Mouse (Mus musculus): Measurements from ENCODE around the gene Gm20388. TPM values are rescaled to one million over a fixed set of nuclear protein-coding genes. Genes with fewer than 3 reads are reported as not detected.
A peak's percentile ranks its signal among the peaks of the same experiment; 100 is the strongest.

Gene Gm20388
- polyA plus RNA-seq, 1 experiment from 2014 or later, result 8.3 TPM

- WGBS, result 47% methylated on average over 4 of the region's 4 CpGs
- H3K4me1 ChIP-seq (replicated peaks; ENCODE audit: control insufficient read depth, insufficient read depth, low read length), result no peaks in the 10 kb centered on the region
- no peak overlapping the region for H3K27ac ChIP-seq (ENCODE audit: low read depth)
- H3K4me2 ChIP-seq (ENCODE audit: low read length), result no peak overlapping the region
- ATAC-seq (replicated peaks; ENCODE audit: low FRiP score, low TSS enrichment, low read depth) (no peak), DNase-seq (ENCODE audit: low spot score) (no peak)
- no peak overlapping the region for H3K4me3 ChIP-seq (ENCODE audit: low read depth, low read length)
- H3K9ac ChIP-seq (ENCODE audit: low read length), result no peak overlapping the region
- no peaks in the 10 kb centered on the region for H3K36me3 ChIP-seq (ENCODE audit: control insufficient read depth, insufficient read depth, low read length)
- H3K9me3 ChIP-seq (ENCODE audit: control insufficient read depth, low read length), result no peaks in the 10 kb centered on the region
- H3K27me3 ChIP-seq (replicated peaks; ENCODE audit: control insufficient read depth, insufficient read depth, low read length), result no peaks in the 10 kb centered on the region
Observed at GRCm38 (mm10) chr8:121233196-121233595, 1322.6 kb downstream of the Gm20388 start.

GRCm38 (mm10) chr8:121234915-121235314 lies 1324.3 kb downstream of the Gm20388 start:
- 69% methylated on average over 7 of the region's 7 CpGs for WGBS

GRCm38 (mm10) chr8:121239640-121240039 lies 1329.0 kb downstream of the Gm20388 start:
- no peak overlapping the region for H3K9ac ChIP-seq (ENCODE audit: low read length)
- DNase-seq (ENCODE audit: low spot score) (no peak), ATAC-seq (replicated peaks; ENCODE audit: low FRiP score, low TSS enrichment, low read depth) (no peak)
- H3K27ac ChIP-seq (ENCODE audit: low read depth), result no peak overlapping the region
- H3K27me3 ChIP-seq (replicated peaks; ENCODE audit: control insufficient read depth, insufficient read depth, low read length), result no peaks in the 10 kb centered on the region
- no peaks in the 10 kb centered on the region for H3K36me3 ChIP-seq (ENCODE audit: control insufficient read depth, insufficient read depth, low read length)
- no peaks in the 10 kb centered on the region for H3K9me3 ChIP-seq (ENCODE audit: control insufficient read depth, low read length)
- 81% methylated on average over 6 of the region's 6 CpGs for WGBS
- H3K4me2 ChIP-seq (ENCODE audit: low read length), result no peak overlapping the region
- H3K4me3 ChIP-seq (ENCODE audit: low read depth, low read length), result no peak overlapping the region
- peaks cover 23% of the 10 kb centered on the region for H3K4me1 ChIP-seq (replicated peaks; ENCODE audit: control insufficient read depth, insufficient read depth, low read length)

More at GRCm38 (mm10) chr8:121234915-121235314, 1324.3 kb downstream of the Gm20388 start:
- H3K4me2 ChIP-seq (ENCODE audit: low read length), result no peak overlapping the region
- H3K36me3 ChIP-seq (ENCODE audit: control insufficient read depth, insufficient read depth, low read length), result no peaks in the 10 kb centered on the region
- no peak for ATAC-seq (replicated peaks; ENCODE audit: low FRiP score, low TSS enrichment, low read depth)
- H3K9me3 ChIP-seq (ENCODE audit: control insufficient read depth, low read length), result no peaks in the 10 kb centered on the region
- H3K27me3 ChIP-seq (replicated peaks; ENCODE audit: control insufficient read depth, insufficient read depth, low read length), result no peaks in the 10 kb centered on the region
- no peak overlapping the region for H3K9ac ChIP-seq (ENCODE audit: low read length)
- H3K27ac ChIP-seq (ENCODE audit: low read depth), result no peak overlapping the region
- H3K4me3 ChIP-seq (ENCODE audit: low read depth, low read length), result no peak overlapping the region
- DNase-seq (ENCODE audit: low spot score), result no peak
- H3K4me1 ChIP-seq (replicated peaks; ENCODE audit: control insufficient read depth, insufficient read depth, low read length), result no peaks in the 10 kb centered on the region

- Histone ChIP-seq H3K36me3 (ENCODE audit: control insufficient read depth, insufficient read depth, low read length) (no peaks in the 10 kb centered on the region), H3K9ac (ENCODE audit: low read length) (peak overlapping the region; percentile 22; the same call in 1 of the 2 replicates), H3K27me3 (replicated peaks; ENCODE audit: control insufficient read depth, insufficient read depth, low read length) (no peaks in the 10 kb centered on the region), H3K9me3 (ENCODE audit: control insufficient read depth, low read length) (no peaks in the 10 kb centered on the region), H3K4me3 (ENCODE audit: low read depth, low read length) (no peak overlapping the region), H3K27ac (ENCODE audit: low read depth) (peak overlapping the region; percentile 69), H3K4me1 (replicated peaks; ENCODE audit: control insufficient read depth, insufficient read depth, low read length) (peaks cover 23% of the 10 kb centered on the region), H3K4me2 (ENCODE audit: low read length) (peak overlapping the region; percentile 33)
- DNase-seq (ENCODE audit: low spot score), result peak; percentile 84
- peak; percentile 85 for ATAC-seq (replicated peaks; ENCODE audit: low FRiP score, low TSS enrichment, low read depth)
- 12% methylated on average over 14 of the region's 14 CpGs for WGBS
Observed at GRCm38 (mm10) chr8:121241761-121242552, 1331.3 kb downstream of the Gm20388 start.

- Histone ChIP-seq H3K27ac (ENCODE audit: low read depth) (no peak overlapping the region), H3K4me1 (replicated peaks; ENCODE audit: control insufficient read depth, insufficient read depth, low read length) (peaks cover 23% of the 10 kb centered on the region), H3K4me2 (ENCODE audit: low read length) (no peak overlapping the region), H3K9ac (ENCODE audit: low read length) (no peak overlapping the region), H3K9me3 (ENCODE audit: control insufficient read depth, low read length) (no peaks in the 10 kb centered on the region), H3K4me3 (ENCODE audit: low read depth, low read length) (no peak overlapping the region), H3K27me3 (replicated peaks; ENCODE audit: control insufficient read depth, insufficient read depth, low read length) (no peaks in the 10 kb centered on the region), H3K36me3 (ENCODE audit: control insufficient read depth, insufficient read depth, low read length) (no peaks in the 10 kb centered on the region)
- DNase-seq (ENCODE audit: low spot score) (no peak), ATAC-seq (replicated peaks; ENCODE audit: low FRiP score, low TSS enrichment, low read depth) (no peak)
- 36% methylated on average over 13 of the region's 13 CpGs for WGBS
Observed at GRCm38 (mm10) chr8:121242671-121243070, 1332.0 kb downstream of the Gm20388 start.

- WGBS, result 69% methylated on average over 7 of the region's 7 CpGs
- no peaks in the 10 kb centered on the region for H3K9me3 ChIP-seq (ENCODE audit: control insufficient read depth, low read length)
- DNase-seq (ENCODE audit: low spot score), result no peak
- H3K4me2 ChIP-seq (ENCODE audit: low read length), result no peak overlapping the region
- no peaks in the 10 kb centered on the region for H3K4me1 ChIP-seq (replicated peaks; ENCODE audit: control insufficient read depth, insufficient read depth, low read length)
- H3K27me3 ChIP-seq (replicated peaks; ENCODE audit: control insufficient read depth, insufficient read depth, low read length), result peaks cover 28% of the 10 kb centered on the region
- H3K9ac ChIP-seq (ENCODE audit: low read length), result no peak overlapping the region
- no peak overlapping the region for H3K27ac ChIP-seq (ENCODE audit: low read depth)
- no peak overlapping the region for H3K4me3 ChIP-seq (ENCODE audit: low read depth, low read length)
- no peaks in the 10 kb centered on the region for H3K36me3 ChIP-seq (ENCODE audit: control insufficient read depth, insufficient read depth, low read length)
- ATAC-seq (replicated peaks; ENCODE audit: low FRiP score, low TSS enrichment, low read depth), result no peak
Observed at GRCm38 (mm10) chr8:121248823-121249222, 1338.2 kb downstream of the Gm20388 start.

- no peak overlapping the region for H3K4me3 ChIP-seq (ENCODE audit: low read depth, low read length)
- H3K4me1 ChIP-seq (replicated peaks; ENCODE audit: control insufficient read depth, insufficient read depth, low read length), result no peaks in the 10 kb centered on the region
- peaks cover 28% of the 10 kb centered on the region for H3K27me3 ChIP-seq (replicated peaks; ENCODE audit: control insufficient read depth, insufficient read depth, low read length)
- 88% methylated on average over 1 of the region's 1 CpGs for WGBS
- H3K27ac ChIP-seq (ENCODE audit: low read depth), result no peak overlapping the region
- H3K9me3 ChIP-seq (ENCODE audit: control insufficient read depth, low read length), result no peaks in the 10 kb centered on the region
- no peak for ATAC-seq (replicated peaks; ENCODE audit: low FRiP score, low TSS enrichment, low read depth)
- no peaks in the 10 kb centered on the region for H3K36me3 ChIP-seq (ENCODE audit: control insufficient read depth, insufficient read depth, low read length)
- no peak overlapping the region for H3K9ac ChIP-seq (ENCODE audit: low read length)
- H3K4me2 ChIP-seq (ENCODE audit: low read length), result no peak overlapping the region
- no peak for DNase-seq (ENCODE audit: low spot score)
Observed at GRCm38 (mm10) chr8:121249433-121249832, 1338.8 kb downstream of the Gm20388 start.

GRCm38 (mm10) chr8:121251089-121251488 lies 1340.4 kb downstream of the Gm20388 start:
- 37% methylated on average over 11 of the region's 11 CpGs for WGBS
- Histone ChIP-seq H3K4me2 (ENCODE audit: low read length) (no peak overlapping the region), H3K27ac (ENCODE audit: low read depth) (no peak overlapping the region), H3K9ac (ENCODE audit: low read length) (no peak overlapping the region), H3K9me3 (ENCODE audit: control insufficient read depth, low read length) (no peaks in the 10 kb centered on the region), H3K27me3 (replicated peaks; ENCODE audit: control insufficient read depth, insufficient read depth, low read length) (peaks cover 28% of the 10 kb centered on the region), H3K36me3 (ENCODE audit: control insufficient read depth, insufficient read depth, low read length) (no peaks in the 10 kb centered on the region), H3K4me3 (ENCODE audit: low read depth, low read length) (no peak overlapping the region), H3K4me1 (replicated peaks; ENCODE audit: control insufficient read depth, insufficient read depth, low read length) (no peaks in the 10 kb centered on the region)
- ATAC-seq (replicated peaks; ENCODE audit: low FRiP score, low TSS enrichment, low read depth) (no peak), DNase-seq (ENCODE audit: low spot score) (no peak)

GRCm38 (mm10) chr8:121255727-121256265 lies 1345.2 kb downstream of the Gm20388 start:
- 44% methylated on average over 14 of the region's 14 CpGs for WGBS
- Histone ChIP-seq H3K4me2 (ENCODE audit: low read length) (no peak overlapping the region), H3K27me3 (replicated peaks; ENCODE audit: control insufficient read depth, insufficient read depth, low read length) (peaks cover 28% of the 10 kb centered on the region), H3K36me3 (ENCODE audit: control insufficient read depth, insufficient read depth, low read length) (no peaks in the 10 kb centered on the region), H3K4me1 (replicated peaks; ENCODE audit: control insufficient read depth, insufficient read depth, low read length) (peaks cover 11% of the 10 kb centered on the region), H3K9ac (ENCODE audit: low read length) (no peak overlapping the region), H3K27ac (ENCODE audit: low read depth) (no peak overlapping the region), H3K9me3 (ENCODE audit: control insufficient read depth, low read length) (no peaks in the 10 kb centered on the region), H3K4me3 (ENCODE audit: low read depth, low read length) (no peak overlapping the region)
- DNase-seq (ENCODE audit: low spot score) (no peak), ATAC-seq (replicated peaks; ENCODE audit: low FRiP score, low TSS enrichment, low read depth) (no peak)
